Mouse (Mus musculus): ENCODE results near the gene Crb2. TPM values are rescaled to one million over a fixed set of nuclear protein-coding genes. Genes with fewer than 3 reads are reported as not detected.

Gene Crb2
- polyA plus RNA-seq, 1 experiment from 2014 or later, result 9.1 TPM

- peaks cover 4% of the 10 kb centered on the region; the same call in 1 of the 2 replicates for H3K27me3 ChIP-seq (replicated peaks)
- H3K9ac ChIP-seq, result no peak overlapping the region
- no peak overlapping the region for H3K27ac ChIP-seq
- no peaks in the 10 kb centered on the region for H3K9me3 ChIP-seq
- H3K4me1 ChIP-seq, result peaks cover 43% of the 10 kb centered on the region
- WGBS, result 85% methylated on average over 8 of the region's 8 CpGs
- no peak for ATAC-seq (ENCODE audit: low FRiP score, low read depth)
- no peak overlapping the region for H3K4me2 ChIP-seq (replicated peaks)
- no peaks in the 10 kb centered on the region for H3K36me3 ChIP-seq
- H3K4me3 ChIP-seq, result no peak overlapping the region
These were observed 6.3 kb upstream of the Crb2 start for GRCm38 (mm10) chr2:37769793-37770192.

- H3K27ac ChIP-seq, result no peak overlapping the region
- peak overlapping the region; percentile 61 for H3K4me2 ChIP-seq (replicated peaks)
- no peaks in the 10 kb centered on the region for H3K36me3 ChIP-seq
- no peaks in the 10 kb centered on the region for H3K9me3 ChIP-seq
- ATAC-seq (ENCODE audit: low FRiP score, low read depth), result peak; percentile 52
- 0 out of 2 replicates have a peak, but pooled peaks cover 4% of the 10 kb centered on the region for H3K27me3 ChIP-seq (replicated peaks)
- H3K9ac ChIP-seq, result 0 out of 2 replicates have a peak overlapping the region, but pooled peaks have one; percentile 33
- peak overlapping the region; percentile 34 for H3K4me3 ChIP-seq
- peaks cover 38% of the 10 kb centered on the region for H3K4me1 ChIP-seq
- WGBS, result under 1% methylated on average over 18 of the region's 18 CpGs
These were observed 4.3 kb upstream of the Crb2 start for GRCm38 (mm10) chr2:37771618-37772285.

GRCm38 (mm10) chr2:37774571-37774970 lies 1.5 kb upstream of the Crb2 start:
- Histone ChIP-seq H3K27me3 (replicated peaks) (no peaks in the 10 kb centered on the region), H3K9me3 (no peaks in the 10 kb centered on the region), H3K4me1 (peaks cover 38% of the 10 kb centered on the region), H3K4me3 (no peak overlapping the region), H3K4me2 (replicated peaks) (no peak overlapping the region), H3K36me3 (no peaks in the 10 kb centered on the region), H3K9ac (no peak overlapping the region), H3K27ac (no peak overlapping the region)
- ATAC-seq (ENCODE audit: low FRiP score, low read depth), result no peak
- 5% methylated on average over 5 of the region's 5 CpGs for WGBS

- H3K4me1 ChIP-seq, result peaks cover 60% of the 10 kb centered on the region
- 0 out of 2 replicates have a peak overlapping the region, but pooled peaks have one; percentile 26 for H3K27ac ChIP-seq
- H3K36me3 ChIP-seq, result no peaks in the 10 kb centered on the region
- H3K27me3 ChIP-seq (replicated peaks), result no peaks in the 10 kb centered on the region
- H3K4me3 ChIP-seq, result peak overlapping the region; percentile 38
- WGBS, result 4% methylated on average over 20 of the region's 20 CpGs
- peak overlapping the region; percentile 45 for H3K9ac ChIP-seq
- no peaks in the 10 kb centered on the region for H3K9me3 ChIP-seq
- H3K4me2 ChIP-seq (replicated peaks), result peak overlapping the region; percentile 61
- no peak for ATAC-seq (ENCODE audit: low FRiP score, low read depth)
These were observed 762 bp downstream of the Crb2 start for GRCm38 (mm10) chr2:37776611-37777411.

- Histone ChIP-seq H3K27me3 (replicated peaks) (no peaks in the 10 kb centered on the region), H3K27ac (no peak overlapping the region), H3K9me3 (no peaks in the 10 kb centered on the region), H3K4me3 (no peak overlapping the region), H3K4me1 (peaks cover 64% of the 10 kb centered on the region), H3K4me2 (replicated peaks) (peak overlapping the region; percentile 61), H3K36me3 (no peaks in the 10 kb centered on the region), H3K9ac (no peak overlapping the region)
- 18% methylated on average over 10 of the region's 10 CpGs for WGBS
- ATAC-seq (ENCODE audit: low FRiP score, low read depth), result peak; percentile 79
These were observed 2.1 kb downstream of the Crb2 start for GRCm38 (mm10) chr2:37777958-37778720.

- Histone ChIP-seq H3K27ac (no peak overlapping the region), H3K9me3 (no peaks in the 10 kb centered on the region), H3K9ac (peak overlapping the region; percentile 29; the same call in 1 of the 2 replicates), H3K4me3 (0 out of 2 replicates have a peak overlapping the region, but pooled peaks have one; percentile 20), H3K27me3 (replicated peaks) (no peaks in the 10 kb centered on the region), H3K4me1 (peaks cover 64% of the 10 kb centered on the region), H3K4me2 (replicated peaks) (peak overlapping the region; percentile 57), H3K36me3 (no peaks in the 10 kb centered on the region)
- 2% methylated on average over 14 of the region's 14 CpGs for WGBS
- ATAC-seq (ENCODE audit: low FRiP score, low read depth), result peak; percentile 10
These were observed 4.4 kb downstream of the Crb2 start for GRCm38 (mm10) chr2:37780270-37780929.

GRCm38 (mm10) chr2:37781421-37781820 lies 5.4 kb downstream of the Crb2 start:
- no peak for ATAC-seq (ENCODE audit: low FRiP score, low read depth)
- H3K27ac ChIP-seq, result no peak overlapping the region
- H3K27me3 ChIP-seq (replicated peaks), result 0 out of 2 replicates have a peak, but pooled peaks cover 5% of the 10 kb centered on the region
- peaks cover 54% of the 10 kb centered on the region for H3K4me1 ChIP-seq
- no peak overlapping the region for H3K4me3 ChIP-seq
- 19% methylated on average over 3 of the region's 3 CpGs for WGBS
- peaks cover 1% of the 10 kb centered on the region; the same call in 1 of the 2 replicates for H3K36me3 ChIP-seq
- no peak overlapping the region for H3K9ac ChIP-seq
- H3K9me3 ChIP-seq, result no peaks in the 10 kb centered on the region
- H3K4me2 ChIP-seq (replicated peaks), result no peak overlapping the region

- peaks cover 4% of the 10 kb centered on the region for H3K36me3 ChIP-seq
- H3K9me3 ChIP-seq, result no peaks in the 10 kb centered on the region
- 13% methylated on average over 7 of the region's 7 CpGs for WGBS
- 0 out of 2 replicates have a peak, but pooled peaks cover 9% of the 10 kb centered on the region for H3K27me3 ChIP-seq (replicated peaks)
- no peak overlapping the region for H3K4me2 ChIP-seq (replicated peaks)
- H3K27ac ChIP-seq, result no peak overlapping the region
- H3K4me3 ChIP-seq, result no peak overlapping the region
- no peak for ATAC-seq (ENCODE audit: low FRiP score, low read depth)
- no peak overlapping the region for H3K9ac ChIP-seq
- peaks cover 48% of the 10 kb centered on the region for H3K4me1 ChIP-seq
These were observed 6.0 kb downstream of the Crb2 start for GRCm38 (mm10) chr2:37782002-37782401.

- H3K4me2 ChIP-seq (replicated peaks), result no peak overlapping the region
- 0 out of 2 replicates have a peak, but pooled peaks cover 9% of the 10 kb centered on the region for H3K27me3 ChIP-seq (replicated peaks)
- no peaks in the 10 kb centered on the region for H3K9me3 ChIP-seq
- no peak overlapping the region for H3K27ac ChIP-seq
- no peak overlapping the region for H3K4me3 ChIP-seq
- H3K4me1 ChIP-seq, result peaks cover 26% of the 10 kb centered on the region
- no peak overlapping the region for H3K9ac ChIP-seq
- peaks cover 4% of the 10 kb centered on the region for H3K36me3 ChIP-seq
- ATAC-seq (ENCODE audit: low FRiP score, low read depth), result no peak
- WGBS, result 77% methylated on average over 5 of the region's 5 CpGs
These were observed 8.4 kb downstream of the Crb2 start for GRCm38 (mm10) chr2:37784473-37784872.

GRCm38 (mm10) chr2:37786461-37786860 lies 10.4 kb downstream of the Crb2 start:
- Histone ChIP-seq H3K9ac (no peak overlapping the region), H3K4me1 (peaks cover 7% of the 10 kb centered on the region), H3K27ac (no peak overlapping the region), H3K4me3 (peak overlapping the region; percentile 13; the same call in 1 of the 2 replicates), H3K9me3 (no peaks in the 10 kb centered on the region), H3K27me3 (replicated peaks) (0 out of 2 replicates have a peak, but pooled peaks cover 9% of the 10 kb centered on the region), H3K4me2 (replicated peaks) (peak overlapping the region; percentile 38), H3K36me3 (peaks cover 16% of the 10 kb centered on the region)
- ATAC-seq (ENCODE audit: low FRiP score, low read depth), result no peak
- WGBS, result 51% methylated on average over 52 of the region's 52 CpGs

- Histone ChIP-seq H3K9ac (no peak overlapping the region), H3K4me3 (no peak overlapping the region), H3K4me2 (replicated peaks) (no peak overlapping the region), H3K9me3 (no peaks in the 10 kb centered on the region), H3K27me3 (replicated peaks) (peaks cover 21% of the 10 kb centered on the region), H3K36me3 (peaks cover 26% of the 10 kb centered on the region), H3K27ac (no peak overlapping the region), H3K4me1 (no peaks in the 10 kb centered on the region)
- 70% methylated on average over 7 of the region's 7 CpGs for WGBS
- ATAC-seq (ENCODE audit: low FRiP score, low read depth), result no peak
These were observed 12.3 kb downstream of the Crb2 start for GRCm38 (mm10) chr2:37788176-37788962.
